Mouse (Mus musculus) lung, embryonic 15.5 days (tissue): ENCODE results near the gene Smap2. TPM values are rescaled to one million over a fixed set of nuclear protein-coding genes. Genes with fewer than 3 reads are reported as not detected.
A peak's percentile ranks its signal among the peaks of the same experiment; 100 is the strongest.

Source experiments
- ATAC-seq: fragments of 200-750 bp; cut with Nextera tagmentation; 2 replicates; pipeline ENCODE4 v1.8.0; 2017; ENCODE audit warnings: moderate number of reproducible peaks, borderline replicate concordance; ENCODE audit not compliant: low FRiP score, low TSS enrichment; ENCODE audit errors: extremely low read depth
- H3K27ac ChIP-seq: fragments of 300-500 bp; sonication (generic); 2 replicates; pipeline ENCODE4 v1.5.1; 2015; ENCODE audit warnings: moderate library complexity, mild to moderate bottlenecking, inconsistent platforms
- H3K27me3 ChIP-seq: fragments of 300-500 bp; sonication (generic); 2 replicates; pipeline ENCODE4 v1.6.1; 2015; ENCODE audit warnings: inconsistent platforms
- H3K36me3 ChIP-seq: fragments of 300-500 bp; sonication (generic); 2 replicates; pipeline ENCODE4 v1.6.1; 2015; ENCODE audit warnings: inconsistent platforms
- H3K4me1 ChIP-seq: fragments of 300-500 bp; sonication (generic); 2 replicates; pipeline ENCODE4 v1.6.1; 2015; ENCODE audit warnings: inconsistent platforms
- H3K4me2 ChIP-seq: fragments of 300-500 bp; sonication (generic); 2 replicates; pipeline ENCODE4 v1.6.1; 2015; ENCODE audit warnings: inconsistent platforms, mild to moderate bottlenecking, moderate library complexity
- H3K4me3 ChIP-seq: fragments of 300-500 bp; sonication (generic); 2 replicates; pipeline ENCODE4 v1.5.1; 2015; ENCODE audit warnings: mild to moderate bottlenecking, inconsistent platforms
- H3K9ac ChIP-seq: fragments of 300-500 bp; sonication (generic); 2 replicates; pipeline ENCODE4 v1.6.1; 2015; ENCODE audit warnings: inconsistent platforms
- H3K9me3 ChIP-seq: fragments of 300-500 bp; sonication (generic); 2 replicates; pipeline ENCODE4 v1.6.1; 2016; ENCODE audit warnings: inconsistent platforms
- WGBS: fragments of 180-500 bp; shearing (Covaris S2); methylation state at CpG from one replicate; pipeline ENCODE4 v1.1.7; 2015; 5-methylcytosine and 5-hydroxymethylcytosine counted together
- polyA plus RNA-seq: library from polyadenylated mRNA; unstranded; fragments of >200 nt; fragmentation: Nextera tagmentation; extraction: Ambion mirVana; gene quantifications from 2 replicates; pipeline ENCODE4 v1.2.1, GENCODE M21; 2015

The Smap2 gene
- polyA plus RNA-seq, 1 experiment from 2014 or later = 14.3 TPM

GRCm38 (mm10) chr4:121039331-121040115 is 22.5 kb upstream of the Smap2 start, which contains the start of gene Col9a2:
Gene Col9a2, plus strand, starts transcription at chr4:121039385.
- Histone ChIP-seq H3K4me3 (peak within 1 kb of the TSS; percentile 43), H3K27me3 (peaks cover 24% of the 10 kb centered on the region), H3K9me3 (no peaks in the 10 kb centered on the region), H3K9ac (peak within 1 kb of the TSS; percentile 44), H3K27ac (no peak within 1 kb of the TSS), H3K4me2 (peak within 1 kb of the TSS; percentile 77), H3K36me3 (no peaks in the 10 kb centered on the region), H3K4me1 (peaks cover 28% of the 10 kb centered on the region)
- ATAC-seq = no peak
- 4% methylated on average over 43 of the region's 46 CpGs for WGBS

GRCm38 (mm10) chr4:121033006-121033405 is 16.0 kb upstream of the Smap2 start:
- Histone ChIP-seq H3K9ac (no peak overlapping the region), H3K27ac (no peak overlapping the region), H3K36me3 (no peaks in the 10 kb centered on the region), H3K27me3 (peaks cover 3% of the 10 kb centered on the region; the same call in 1 of the 2 replicates), H3K4me2 (no peak overlapping the region), H3K4me1 (no peaks in the 10 kb centered on the region), H3K4me3 (no peak overlapping the region), H3K9me3 (no peaks in the 10 kb centered on the region)
- no peak for ATAC-seq
- WGBS = 78% methylated on average over 2 of the region's 2 CpGs

GRCm38 (mm10) chr4:121031440-121031839 is 14.4 kb upstream of the Smap2 start:
- Histone ChIP-seq H3K4me1 (no peaks in the 10 kb centered on the region), H3K27me3 (no peaks in the 10 kb centered on the region), H3K4me2 (no peak overlapping the region), H3K36me3 (no peaks in the 10 kb centered on the region), H3K4me3 (no peak overlapping the region), H3K9ac (no peak overlapping the region), H3K27ac (no peak overlapping the region), H3K9me3 (no peaks in the 10 kb centered on the region)
- ATAC-seq = no peak
- WGBS = 38% methylated on average over 4 of the region's 4 CpGs

- no peaks in the 10 kb centered on the region for H3K27me3 ChIP-seq
- 69% methylated on average over 3 of the region's 3 CpGs for WGBS
- H3K4me3 ChIP-seq = no peak overlapping the region
- no peak overlapping the region for H3K9ac ChIP-seq
- H3K9me3 ChIP-seq = no peaks in the 10 kb centered on the region
- H3K4me2 ChIP-seq = no peak overlapping the region
- H3K4me1 ChIP-seq = no peaks in the 10 kb centered on the region
- no peaks in the 10 kb centered on the region for H3K36me3 ChIP-seq
- no peak overlapping the region for H3K27ac ChIP-seq
- ATAC-seq = no peak
Measured at GRCm38 (mm10) chr4:121029632-121030031, 12.6 kb upstream of the Smap2 start.

- ATAC-seq = no peak
- WGBS = 28% methylated on average over 14 of the region's 14 CpGs
- H3K4me1 ChIP-seq = no peaks in the 10 kb centered on the region
Measured at GRCm38 (mm10) chr4:121028659-121029392, 11.8 kb upstream of the Smap2 start.

GRCm38 (mm10) chr4:121028146-121028545 is 11.1 kb upstream of the Smap2 start:
- ATAC-seq = no peak
- H3K27ac ChIP-seq = no peak overlapping the region
- H3K4me2 ChIP-seq = no peak overlapping the region
- WGBS = 42% methylated on average over 1 of the region's 1 CpGs
- H3K36me3 ChIP-seq = no peaks in the 10 kb centered on the region
- no peaks in the 10 kb centered on the region for H3K9me3 ChIP-seq
- H3K4me1 ChIP-seq = no peaks in the 10 kb centered on the region
- no peak overlapping the region for H3K9ac ChIP-seq
- H3K27me3 ChIP-seq = no peaks in the 10 kb centered on the region
- no peak overlapping the region for H3K4me3 ChIP-seq

More at GRCm38 (mm10) chr4:121028659-121029392, 11.8 kb upstream of the Smap2 start:
- Histone ChIP-seq H3K27ac (no peak overlapping the region), H3K9me3 (no peaks in the 10 kb centered on the region), H3K27me3 (no peaks in the 10 kb centered on the region), H3K4me2 (no peak overlapping the region), H3K4me3 (no peak overlapping the region), H3K36me3 (no peaks in the 10 kb centered on the region), H3K9ac (no peak overlapping the region)

- Histone ChIP-seq H3K9ac (no peak overlapping the region), H3K4me1 (no peaks in the 10 kb centered on the region), H3K36me3 (no peaks in the 10 kb centered on the region), H3K4me2 (no peak overlapping the region), H3K4me3 (no peak overlapping the region), H3K27ac (no peak overlapping the region), H3K27me3 (no peaks in the 10 kb centered on the region), H3K9me3 (no peaks in the 10 kb centered on the region)
- ATAC-seq = no peak
- 58% methylated on average over 2 of the region's 2 CpGs for WGBS
Measured at GRCm38 (mm10) chr4:121025681-121026080, 8.6 kb upstream of the Smap2 start.

GRCm38 (mm10) chr4:121023941-121024340 is 6.9 kb upstream of the Smap2 start:
- WGBS = 74% methylated on average over 2 of the region's 2 CpGs
- H3K9ac ChIP-seq = no peak overlapping the region
- H3K4me1 ChIP-seq = no peaks in the 10 kb centered on the region
- H3K4me2 ChIP-seq = no peak overlapping the region
- H3K27ac ChIP-seq = no peak overlapping the region
- H3K4me3 ChIP-seq = no peak overlapping the region
- no peaks in the 10 kb centered on the region for H3K9me3 ChIP-seq
- no peak for ATAC-seq
- H3K36me3 ChIP-seq = no peaks in the 10 kb centered on the region
- H3K27me3 ChIP-seq = no peaks in the 10 kb centered on the region

GRCm38 (mm10) chr4:121023464-121023863 is 6.4 kb upstream of the Smap2 start:
- Histone ChIP-seq H3K36me3 (no peaks in the 10 kb centered on the region), H3K27me3 (no peaks in the 10 kb centered on the region), H3K9ac (no peak overlapping the region), H3K4me2 (no peak overlapping the region), H3K27ac (no peak overlapping the region), H3K4me3 (no peak overlapping the region), H3K4me1 (no peaks in the 10 kb centered on the region), H3K9me3 (no peaks in the 10 kb centered on the region)
- 71% methylated on average over 7 of the region's 7 CpGs for WGBS
- no peak for ATAC-seq

- Histone ChIP-seq H3K9me3 (no peaks in the 10 kb centered on the region), H3K4me3 (no peak overlapping the region), H3K36me3 (no peaks in the 10 kb centered on the region), H3K4me2 (no peak overlapping the region), H3K27ac (no peak overlapping the region), H3K4me1 (no peaks in the 10 kb centered on the region), H3K9ac (no peak overlapping the region), H3K27me3 (no peaks in the 10 kb centered on the region)
- no peak for ATAC-seq
Measured at GRCm38 (mm10) chr4:121021911-121022310, 4.9 kb upstream of the Smap2 start.

GRCm38 (mm10) chr4:121020040-121020790 is 3.2 kb upstream of the Smap2 start:
- H3K4me2 ChIP-seq = no peak overlapping the region
- WGBS = 62% methylated on average over 10 of the region's 10 CpGs
- no peaks in the 10 kb centered on the region for H3K9me3 ChIP-seq
- no peak overlapping the region for H3K27ac ChIP-seq
- no peak overlapping the region for H3K4me3 ChIP-seq
- H3K36me3 ChIP-seq = no peaks in the 10 kb centered on the region
- no peak overlapping the region for H3K9ac ChIP-seq
- no peak for ATAC-seq
- H3K27me3 ChIP-seq = no peaks in the 10 kb centered on the region
- peaks cover 10% of the 10 kb centered on the region for H3K4me1 ChIP-seq

GRCm38 (mm10) chr4:121018250-121018649 is 1.2 kb upstream of the Smap2 start:
- Histone ChIP-seq H3K27ac (no peak overlapping the region), H3K4me2 (no peak overlapping the region), H3K36me3 (no peaks in the 10 kb centered on the region), H3K4me3 (no peak overlapping the region), H3K9me3 (no peaks in the 10 kb centered on the region), H3K9ac (no peak overlapping the region), H3K27me3 (no peaks in the 10 kb centered on the region), H3K4me1 (peaks cover 15% of the 10 kb centered on the region)
- 66% methylated on average over 3 of the region's 3 CpGs for WGBS
- ATAC-seq = no peak
